Mouse (Mus musculus) ES-E14 (cell line): ENCODE results near the gene Med20. TPM values are rescaled to one million over a fixed set of nuclear protein-coding genes. Genes with fewer than 3 reads are reported as not detected.
A peak's percentile ranks its signal among the peaks of the same experiment; 100 is the strongest.

Experiments
- DNase-seq: peaks from one replicate; pipeline ENCODE4 v3.0.0-alpha.2; 2013; ENCODE audit warnings: low read depth, low spot score
- H3K27ac ChIP-seq: 2 replicates; pipeline ENCODE4 v1.5.1; 2012; ENCODE audit warnings: low read depth, mild to moderate bottlenecking, low read length, moderate library complexity, mixed read lengths; ENCODE audit not compliant: poor library complexity, insufficient read depth, severe bottlenecking
- H3K36me3 ChIP-seq: 2 replicates; pipeline ENCODE4 v1.6.1; 2012; ENCODE audit warnings: mild to moderate bottlenecking, low read length, moderate library complexity, mixed read lengths; ENCODE audit not compliant: control insufficient read depth, poor library complexity, insufficient read depth, severe bottlenecking
- H3K4me1 ChIP-seq, 2 experiments: fragments of 150-350 bp in 1 of 2; sonication (generic) in 1 of 2; 2 replicates each; pipeline ENCODE4 v1.6.1; 2012; ENCODE audit warnings: low read length in 2 of 2, mild to moderate bottlenecking in 1 of 2, mixed read lengths in 1 of 2; ENCODE audit not compliant: control insufficient read depth in 2 of 2, insufficient read depth in 2 of 2, poor library complexity in 1 of 2
- H3K4me3 ChIP-seq, 2 experiments: fragments of 150-350 bp in 1 of 2; sonication (generic) in 1 of 2; 2 replicates each; pipeline ENCODE4 v1.5.1; 2012; ENCODE audit warnings: low read length in 2 of 2, low read depth in 1 of 2, mild to moderate bottlenecking in 1 of 2, mixed read lengths in 1 of 2; ENCODE audit not compliant: insufficient read depth in 1 of 2, poor library complexity in 1 of 2, severe bottlenecking in 1 of 2
- H3K9ac ChIP-seq: 2 replicates; pipeline ENCODE4 v1.6.1; 2012; ENCODE audit warnings: low read depth, mild to moderate bottlenecking, low read length, mixed read lengths; ENCODE audit not compliant: poor library complexity, insufficient read depth, severe bottlenecking
- H3K9me3 ChIP-seq: fragments of 150-350 bp; sonication (generic); 2 replicates; pipeline ENCODE4 v1.6.1; 2012; ENCODE audit warnings: low read depth, mild to moderate bottlenecking, low read length; ENCODE audit not compliant: control insufficient read depth, insufficient read depth
- CHD2 ChIP-seq: IDR thresholded peaks from 2 replicates; pipeline ENCODE4 v1.6.1; 2014; ENCODE audit warnings: mild to moderate bottlenecking, low read depth, low read length, inconsistent platforms
- HCFC1 ChIP-seq: IDR thresholded peaks from 2 replicates; pipeline ENCODE4 v1.6.1; 2012; ENCODE audit warnings: low read length, inconsistent platforms, borderline replicate concordance; ENCODE audit not compliant: insufficient read depth
- MAFK ChIP-seq: IDR thresholded peaks from 2 replicates; pipeline ENCODE4 v1.6.1; 2014; ENCODE audit warnings: mild to moderate bottlenecking, low read depth, low read length, inconsistent platforms; ENCODE audit not compliant: insufficient read depth
- ZC3H11A ChIP-seq: IDR thresholded peaks from 2 replicates; pipeline ENCODE4 v1.6.1; 2012; ENCODE audit warnings: low read depth, mild to moderate bottlenecking, inconsistent platforms, low read length, borderline replicate concordance
- ZNF384 ChIP-seq: IDR thresholded peaks from 2 replicates; pipeline ENCODE4 v1.6.1; 2012; ENCODE audit warnings: low read depth, low read length, inconsistent platforms
- in situ Hi-C, 2 experiments: fragments of 600-800 bp; cut with MboI; formaldehyde crosslinking; loops; one replicate each; pipeline ENCODE4 v1.15.1; 2025; ENCODE audit warnings: low sequenced_read_pairs in 2 of 2, inconsistent platforms in 1 of 2; ENCODE audit not compliant: unreplicated experiment in 2 of 2
- total RNA-seq: library from RNA; depleted of rRNA; stranded (reverse); fragments of 300-350 nt; gene quantifications from 2 replicates; pipeline ENCODE4 v1.2.3, GENCODE M21; 2012

Med20 gene
- total RNA-seq, 1 experiment = 43.4 TPM

DNA sequence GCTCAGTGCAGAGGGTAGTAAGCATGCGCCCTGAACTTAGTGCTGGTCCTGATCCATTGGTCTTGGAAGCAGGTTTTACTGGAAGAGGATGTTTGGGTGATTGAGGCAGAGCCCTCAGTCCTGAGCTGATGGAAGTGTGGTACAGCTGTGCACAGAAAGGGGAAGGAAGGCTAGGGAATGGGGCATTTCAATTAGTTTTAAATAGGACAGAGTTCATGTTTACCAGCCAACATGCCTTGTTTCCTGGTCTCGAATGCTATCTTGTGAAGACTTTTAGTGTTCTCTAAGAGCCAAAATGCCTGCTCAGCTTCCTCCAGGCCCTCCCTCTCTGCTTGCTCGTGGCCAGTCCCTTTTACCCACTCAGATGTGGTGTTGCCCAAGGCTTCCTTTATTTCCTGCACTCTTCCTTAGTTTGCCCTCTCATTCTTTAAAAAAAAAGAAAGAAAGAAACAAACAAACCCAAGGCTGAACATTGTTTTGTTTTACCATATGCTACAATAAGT lies 47.4 kb downstream of the Med20 start:
- no peaks in the 10 kb centered on the region for H3K36me3 ChIP-seq
- in situ Hi-C loops = no loop called here
- H3K4me3 ChIP-seq = no peak overlapping the region
- H3K9ac ChIP-seq = no peak overlapping the region
- no peaks in the 10 kb centered on the region for H3K9me3 ChIP-seq
- TF ChIP-seq ZNF384 (no peak), ZC3H11A (no peak), HCFC1 (no peak)
- peaks cover 3 to 6% of the 10 kb centered on the region in 2 experiments; a peak in 2 of 4 replicates for H3K4me1 ChIP-seq
- no peak for DNase-seq
- no peak overlapping the region for H3K27ac ChIP-seq

DNA sequence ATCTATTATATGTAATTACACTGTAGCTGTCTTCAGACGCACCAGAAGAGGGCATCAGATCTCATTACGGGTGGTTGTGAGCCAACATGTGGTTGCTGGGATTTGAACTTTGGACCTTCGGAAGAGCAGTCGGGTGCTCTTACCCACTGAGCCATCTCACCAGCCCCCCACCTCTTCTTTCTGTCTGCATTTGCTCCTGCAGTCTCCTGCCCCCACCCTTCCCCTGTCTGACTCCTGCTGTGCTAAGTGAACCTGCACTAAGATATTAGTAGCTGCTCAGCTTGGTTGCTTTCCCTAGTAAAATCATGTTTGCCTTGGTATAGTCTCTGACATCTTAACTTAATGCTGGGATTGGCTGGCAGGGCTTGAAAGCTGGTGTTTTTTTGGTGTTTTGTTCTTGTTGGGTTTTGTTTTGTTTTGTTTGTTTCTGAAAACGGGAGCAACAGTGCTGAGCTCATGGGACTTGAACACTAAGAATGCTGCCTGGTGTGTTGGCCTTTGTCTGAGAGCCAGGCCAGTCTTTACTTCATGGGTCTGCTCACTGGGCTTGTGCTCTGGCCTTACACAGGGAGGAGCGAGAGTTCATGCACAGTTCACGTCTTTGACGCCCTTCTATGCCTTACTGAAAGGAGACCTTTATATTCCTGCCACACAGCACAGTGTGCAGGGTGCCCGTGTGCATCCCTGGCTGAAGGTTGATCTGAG lies 51.8 kb downstream of the Med20 start:
- in situ Hi-C loops = no loop called here
- TF ChIP-seq ZC3H11A = no peak
- peak; percentile 1; the same call in 1 of the 2 replicates for TF ChIP-seq ZNF384
- no peak overlapping the region for H3K4me3 ChIP-seq
- peaks cover 2 to 3% of the 10 kb centered on the region in 2 experiments; a peak in 2 of 4 replicates for H3K4me1 ChIP-seq
- no peaks in the 10 kb centered on the region for H3K36me3 ChIP-seq
- H3K27ac ChIP-seq = no peak overlapping the region
- H3K9me3 ChIP-seq = no peaks in the 10 kb centered on the region
- no peak for DNase-seq
- H3K9ac ChIP-seq = no peak overlapping the region

DNA sequence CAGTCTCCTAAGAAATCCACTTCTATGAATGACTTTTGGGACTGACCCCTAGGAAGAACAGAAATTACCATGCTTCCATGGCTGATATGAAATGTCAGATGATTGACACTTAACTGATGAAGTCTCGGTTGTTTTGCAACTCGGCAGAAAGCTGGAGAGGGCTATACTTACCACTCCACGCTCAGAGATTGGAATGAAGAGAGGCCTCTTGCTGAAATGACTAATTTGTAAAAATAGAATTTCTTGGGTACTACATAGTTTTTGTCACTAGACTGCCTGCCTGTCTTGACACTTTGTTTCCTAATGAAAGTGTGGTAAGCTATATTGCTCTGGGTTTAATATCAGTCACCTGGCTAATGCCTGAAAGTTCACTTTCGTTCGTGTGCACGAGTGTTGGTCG lies 53.1 kb downstream of the Med20 start:
- in situ Hi-C loops = no loop called here
- Histone ChIP-seq H3K36me3 (no peaks in the 10 kb centered on the region), H3K27ac (no peak overlapping the region), H3K4me1 (peaks cover 2 to 3% of the 10 kb centered on the region in 2 experiments; a peak in 2 of 4 replicates), H3K9ac (no peak overlapping the region), H3K4me3 (no peak overlapping the region), H3K9me3 (no peaks in the 10 kb centered on the region)
- no peak for TF ChIP-seq MAFK
- TF ChIP-seq CHD2 = no peak
- no peak for TF ChIP-seq HCFC1
- no peak for TF ChIP-seq ZNF384
- TF ChIP-seq ZC3H11A = no peak
- DNase-seq = no peak

DNA sequence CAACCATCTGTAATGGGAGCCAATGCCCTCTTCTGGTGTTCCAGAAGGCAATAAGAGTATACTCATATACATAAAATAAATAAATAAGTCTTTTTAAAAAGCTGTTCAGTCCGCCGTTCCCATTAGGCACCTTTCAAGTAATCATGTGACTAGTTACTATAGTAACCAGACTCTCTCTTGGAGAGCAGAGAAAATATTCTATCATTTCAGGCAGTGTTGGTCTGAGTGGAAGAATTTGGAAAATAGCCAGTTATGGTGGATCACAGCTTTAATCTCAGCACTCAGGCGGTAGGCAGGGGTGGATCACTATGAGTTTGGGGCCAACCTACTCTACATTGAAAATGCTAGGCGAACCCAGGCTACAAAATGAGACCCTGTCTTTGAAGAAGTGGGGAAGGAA lies 57.8 kb downstream of the Med20 start:
- no peak for TF ChIP-seq MAFK
- no peak for TF ChIP-seq ZC3H11A
- no peak for TF ChIP-seq CHD2
- no peak for TF ChIP-seq ZNF384
- TF ChIP-seq HCFC1 = no peak
- peaks cover 0 to 2% of the 10 kb centered on the region in 2 experiments; a peak in 2 of 4 replicates for H3K4me1 ChIP-seq
- no peaks in the 10 kb centered on the region for H3K36me3 ChIP-seq
- in situ Hi-C loops = no loop called here
- H3K9ac ChIP-seq = no peak overlapping the region
- H3K9me3 ChIP-seq = no peaks in the 10 kb centered on the region
- H3K4me3 ChIP-seq = no peak overlapping the region
- no peak overlapping the region for H3K27ac ChIP-seq
- DNase-seq = no peak

DNA sequence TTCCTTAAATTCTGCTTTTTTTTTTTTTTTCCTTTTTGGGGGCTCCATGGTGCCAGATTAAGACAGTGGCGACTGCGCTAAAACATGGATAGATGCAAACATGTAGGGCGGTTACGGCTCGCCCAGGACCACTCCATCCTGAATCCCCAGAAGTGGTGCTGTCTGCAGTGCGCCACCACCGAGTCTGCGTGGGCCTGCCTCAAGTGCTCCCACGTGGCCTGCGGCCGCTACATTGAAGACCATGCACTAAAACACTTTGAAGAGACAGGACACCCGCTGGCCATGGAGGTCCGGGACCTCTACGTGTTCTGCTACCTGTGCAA lies 60.6 kb downstream of the Med20 start:
- no peak for TF ChIP-seq HCFC1
- TF ChIP-seq MAFK = no peak
- TF ChIP-seq CHD2 = no peak
- no peak for TF ChIP-seq ZNF384
- no peak for TF ChIP-seq ZC3H11A
- Histone ChIP-seq H3K27ac (no peak overlapping the region), H3K36me3 (peaks cover 3% of the 10 kb centered on the region; the same call in 1 of the 2 replicates), H3K4me3 (peak overlapping the region; percentile 67 to 85), H3K9ac (peak overlapping the region; percentile 48; the same call in 1 of the 2 replicates), H3K4me1 (peaks cover 0 to 2% of the 10 kb centered on the region in 2 experiments; a peak in 2 of 4 replicates), H3K9me3 (no peaks in the 10 kb centered on the region)
- in situ Hi-C loops = no loop called here
- DNase-seq = no peak
